Mouse (Mus musculus): Measurements from ENCODE around the gene 1110004F10Rik.

Gene 1110004F10Rik

GRCm38 (mm10) chr7:116099952-116100528 is 60.8 kb downstream of the 1110004F10Rik start:
- DNase-seq: no peak

- DNase-seq: no peak
Observed at GRCm38 (mm10) chr7:116103091-116103490, 63.9 kb downstream of the 1110004F10Rik start.

- no peak for DNase-seq
Observed at GRCm38 (mm10) chr7:116110661-116111060, 71.5 kb downstream of the 1110004F10Rik start.

GRCm38 (mm10) chr7:116111546-116111945 is 72.3 kb downstream of the 1110004F10Rik start:
- no peak for DNase-seq

GRCm38 (mm10) chr7:116115216-116115930 is 76.2 kb downstream of the 1110004F10Rik start:
- no peak for DNase-seq

- DNase-seq: no peak
Observed at GRCm38 (mm10) chr7:116115991-116116390, 76.8 kb downstream of the 1110004F10Rik start.

- DNase-seq: no peak
Observed at GRCm38 (mm10) chr7:116119306-116119857, 80.2 kb downstream of the 1110004F10Rik start.

- no peak for DNase-seq
Observed at GRCm38 (mm10) chr7:116120737-116121136, 81.5 kb downstream of the 1110004F10Rik start.

- no peak for DNase-seq
Observed at GRCm38 (mm10) chr7:116121202-116121601, 82.0 kb downstream of the 1110004F10Rik start.

- DNase-seq: no peak
Observed at GRCm38 (mm10) chr7:116122981-116123596, 83.9 kb downstream of the 1110004F10Rik start.

- DNase-seq: no peak
Observed at GRCm38 (mm10) chr7:116123597-116123985, 84.4 kb downstream of the 1110004F10Rik start.

- DNase-seq: no peak
Observed at GRCm38 (mm10) chr7:116124057-116124456, 84.9 kb downstream of the 1110004F10Rik start.

- DNase-seq: no peak
Observed at GRCm38 (mm10) chr7:116125671-116126070, 86.5 kb downstream of the 1110004F10Rik start.

GRCm38 (mm10) chr7:116127052-116127451 is 87.9 kb downstream of the 1110004F10Rik start:
- no peak for DNase-seq

- DNase-seq: no peak
Observed at GRCm38 (mm10) chr7:116128286-116128685, 89.1 kb downstream of the 1110004F10Rik start.

GRCm38 (mm10) chr7:116129374-116129773 is 90.2 kb downstream of the 1110004F10Rik start:
- no peak for DNase-seq

GRCm38 (mm10) chr7:116131390-116131789 is 92.2 kb downstream of the 1110004F10Rik start:
- DNase-seq: no peak

GRCm38 (mm10) chr7:116132078-116132477 is 92.9 kb downstream of the 1110004F10Rik start:
- DNase-seq: peak; percentile 63 to 78

GRCm38 (mm10) chr7:116134413-116135292 is 95.5 kb downstream of the 1110004F10Rik start:
- no peak for DNase-seq

GRCm38 (mm10) chr7:116137149-116137548 is 98.0 kb downstream of the 1110004F10Rik start:
- DNase-seq: no peak

- no peak for DNase-seq
Observed at GRCm38 (mm10) chr7:116137671-116138070, 98.5 kb downstream of the 1110004F10Rik start.

GRCm38 (mm10) chr7:116145030-116145429 is 105.8 kb downstream of the 1110004F10Rik start:
- no peak for DNase-seq

GRCm38 (mm10) chr7:116147114-116147513 is 107.9 kb downstream of the 1110004F10Rik start:
- DNase-seq: no peak

Data from lung, adult 18-20 months (tissue).